Mouse (Mus musculus) forelimb bud, embryonic 11.5 days (tissue): ENCODE measurements around the gene Sh3rf1.
"Not testable (repeated sequence)": the region's sequence is repeated elsewhere in the genome, so short reads cannot be mapped to it uniquely, and the experiment has no call there.

Experiments used
- DNase-seq: peaks from one replicate; pipeline ENCODE4 v3.0.0-alpha.2; 2012; ENCODE audit warnings: low read depth, low spot score

The Sh3rf1 gene

DNA sequence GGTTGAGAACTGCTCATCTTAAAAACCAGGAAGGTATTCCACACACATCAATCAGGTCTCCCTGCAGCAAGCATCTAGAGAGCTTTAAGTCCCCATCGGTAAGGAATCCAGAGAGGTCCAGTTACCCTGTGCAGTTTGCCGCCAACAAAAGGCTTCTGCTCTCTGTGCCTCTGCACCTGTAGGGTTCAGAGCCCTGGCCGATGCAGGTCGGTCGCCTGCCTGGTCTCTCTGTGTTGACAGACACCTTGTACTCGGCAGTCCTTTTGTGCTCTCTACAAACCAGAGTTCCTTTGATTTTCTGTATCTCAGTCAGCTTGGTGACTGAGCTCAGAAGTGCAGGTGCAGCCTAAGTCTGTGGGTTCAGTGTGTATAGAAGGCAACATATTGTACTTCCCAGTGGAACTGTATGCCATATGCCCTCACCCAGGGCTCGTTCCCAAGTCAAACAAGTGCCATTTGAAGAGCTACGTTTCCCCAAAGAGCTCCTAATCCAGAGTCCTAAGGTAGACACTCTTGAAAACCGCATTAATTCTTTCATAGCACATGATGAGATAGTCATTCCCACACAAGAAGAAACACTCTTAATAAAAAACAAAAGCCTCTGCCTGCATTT is 138.7 kb downstream of the Sh3rf1 start:
- no peak for DNase-seq

DNA sequence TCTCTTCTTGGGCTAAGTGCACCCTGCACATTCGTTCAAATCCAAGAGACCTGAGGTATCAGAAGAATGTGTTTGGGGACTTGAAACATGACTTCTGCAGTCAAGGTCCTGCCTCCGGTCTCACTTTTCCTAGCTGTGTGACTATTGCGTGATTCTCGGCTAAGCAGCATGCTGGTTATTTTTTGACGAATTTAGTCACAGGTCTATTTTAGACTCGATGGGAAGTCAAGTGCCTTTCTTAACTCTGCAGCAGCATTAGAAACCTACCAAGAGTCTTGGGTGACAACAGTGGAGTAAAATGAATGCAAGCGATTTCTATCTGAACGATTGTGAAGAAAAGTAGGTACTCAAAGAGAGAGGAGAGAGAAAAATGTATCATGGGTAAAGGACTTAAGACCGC is 149.6 kb downstream of the Sh3rf1 start:
- no peak for DNase-seq

DNA sequence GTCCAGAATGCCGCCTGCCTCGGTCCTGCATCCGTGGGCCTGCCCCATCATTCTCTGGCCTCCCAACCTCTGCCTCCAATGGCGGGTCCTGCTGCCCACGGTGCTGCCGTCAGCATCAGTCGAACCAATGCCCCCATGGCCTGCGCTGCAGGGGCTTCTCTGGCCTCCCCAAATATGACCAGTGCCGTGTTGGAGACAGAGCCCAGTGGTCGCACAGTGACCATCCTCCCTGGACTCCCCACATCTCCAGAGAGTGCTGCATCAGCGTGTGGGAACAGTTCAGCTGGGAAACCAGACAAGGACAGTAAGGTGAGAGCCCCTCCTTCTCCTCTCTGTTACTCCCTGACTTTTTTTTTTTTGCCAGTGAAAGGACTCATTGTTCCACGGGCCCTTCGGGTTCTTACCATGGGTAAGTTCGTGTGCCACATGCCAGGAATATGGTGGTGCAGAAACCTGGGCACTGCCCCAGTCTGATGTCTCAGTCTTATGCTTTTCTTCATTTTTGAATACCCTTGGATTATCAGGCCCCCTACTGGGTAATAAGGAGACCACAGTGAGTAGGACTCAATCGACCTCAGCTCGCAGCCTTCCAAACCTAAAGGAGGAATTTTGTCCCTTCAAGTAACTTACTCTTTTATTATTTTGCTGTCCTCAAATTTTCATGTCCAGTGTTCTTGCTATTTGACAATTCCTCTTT is 150.5 kb downstream of the Sh3rf1 start:
- DNase-seq: no peak

DNA sequence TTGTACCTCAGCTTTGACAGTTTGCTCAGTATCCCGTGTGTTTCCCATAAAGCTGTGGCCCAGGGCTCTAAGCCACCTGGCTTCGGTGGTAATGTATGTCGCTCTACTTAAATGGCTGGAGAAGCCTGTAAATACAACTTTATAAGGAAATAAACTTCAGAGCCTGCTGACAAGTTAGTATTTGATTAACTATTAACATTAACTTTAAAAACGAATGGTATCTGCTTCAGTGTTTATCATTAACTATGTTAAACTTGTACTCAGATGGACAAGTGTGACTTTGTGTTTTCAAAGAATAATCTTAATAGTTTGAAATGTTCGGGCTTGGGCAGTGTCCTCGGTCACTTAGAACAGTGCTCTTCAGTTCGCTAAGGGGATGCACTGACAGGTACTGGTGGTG is 151.5 kb downstream of the Sh3rf1 start:
- no peak for DNase-seq

DNA sequence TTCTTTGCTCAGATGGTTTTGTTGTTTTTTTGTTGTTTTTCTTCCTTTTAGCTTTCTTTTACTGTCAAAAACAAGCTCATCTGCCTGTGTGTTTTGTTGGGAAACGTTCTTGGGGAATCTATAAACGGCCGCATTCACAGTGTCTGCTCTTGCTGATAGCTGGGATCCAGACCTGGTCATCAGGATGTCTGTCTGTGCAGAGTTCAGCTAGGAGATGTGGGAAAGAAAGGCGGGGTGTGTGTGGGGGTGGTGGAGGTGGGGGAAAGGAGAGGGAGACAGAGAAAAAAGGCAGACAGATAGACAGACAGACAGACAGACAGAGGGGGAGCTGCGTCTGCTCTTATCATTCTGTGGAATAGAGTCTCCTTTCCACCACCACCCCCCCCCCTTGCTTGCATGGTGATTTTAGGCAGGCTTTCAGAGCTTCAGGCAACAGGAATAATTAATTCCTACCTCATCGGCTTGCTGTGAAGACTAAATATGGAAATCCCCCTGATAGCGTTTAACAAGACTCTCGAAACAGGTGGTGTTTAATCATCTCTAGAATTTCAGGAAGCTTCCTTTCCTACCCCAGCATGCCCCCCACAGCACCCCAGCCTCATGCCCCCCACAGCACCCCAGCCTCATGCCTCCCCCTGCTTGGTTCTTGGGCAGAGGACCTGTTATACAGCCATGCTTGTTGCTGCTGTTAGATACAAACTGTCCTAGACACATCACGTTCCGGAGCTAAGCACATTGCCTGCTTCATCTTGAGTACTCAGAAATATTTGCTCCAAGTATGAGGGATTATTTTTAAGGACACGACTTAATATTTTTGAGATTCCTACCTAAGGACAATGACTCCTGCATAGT is 155.4 kb downstream of the Sh3rf1 start:
- DNase-seq: no peak

DNA sequence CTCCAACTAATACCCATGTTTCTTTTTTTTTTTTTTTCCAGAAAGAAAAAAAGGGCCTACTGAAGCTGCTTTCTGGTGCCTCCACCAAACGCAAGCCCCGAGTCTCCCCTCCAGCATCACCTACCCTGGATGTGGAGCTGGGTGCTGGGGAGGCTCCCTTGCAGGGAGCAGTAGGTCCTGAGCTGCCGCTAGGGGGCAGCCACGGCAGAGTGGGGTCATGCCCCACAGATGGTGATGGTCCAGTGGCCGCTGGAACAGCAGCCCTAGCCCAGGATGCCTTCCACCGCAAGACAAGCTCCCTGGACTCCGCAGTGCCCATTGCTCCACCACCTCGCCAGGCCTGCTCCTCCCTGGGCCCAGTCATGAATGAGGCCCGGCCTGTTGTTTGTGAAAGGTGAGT is 160.9 kb downstream of the Sh3rf1 start:
- DNase-seq: no peak

DNA sequence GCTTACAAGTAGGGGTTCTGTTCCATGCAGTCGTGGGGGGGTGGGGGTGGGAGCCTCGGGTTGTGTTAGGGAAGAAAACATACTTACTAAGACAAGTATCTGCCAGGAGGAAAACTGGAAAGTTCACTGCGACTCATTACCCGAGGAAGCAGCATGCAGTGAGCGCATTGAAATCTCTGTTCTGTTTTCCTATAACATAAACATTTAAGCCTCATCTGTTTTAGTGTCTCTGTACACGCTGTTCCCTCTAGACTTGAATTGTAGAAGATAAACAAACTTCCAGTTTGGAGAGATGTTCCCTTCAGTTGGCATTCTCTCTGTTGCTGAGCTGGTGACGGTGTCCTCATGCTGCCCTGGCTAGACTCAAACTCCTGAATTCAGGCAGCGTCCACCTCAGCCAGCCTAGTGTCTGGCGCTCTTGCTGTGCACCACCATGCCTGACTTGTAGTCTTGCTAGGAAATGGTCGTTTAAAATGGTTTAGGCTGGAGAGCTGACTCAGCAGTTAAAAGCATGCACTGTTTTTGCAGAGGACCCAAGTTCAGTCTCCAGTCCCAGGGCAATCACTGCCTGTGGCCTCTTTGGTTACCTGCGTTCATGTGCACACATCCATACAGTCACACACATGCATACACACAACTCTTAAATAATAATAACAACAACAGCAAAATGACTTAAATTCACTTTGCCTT is 162.0 kb downstream of the Sh3rf1 start:
- no peak for DNase-seq

DNA sequence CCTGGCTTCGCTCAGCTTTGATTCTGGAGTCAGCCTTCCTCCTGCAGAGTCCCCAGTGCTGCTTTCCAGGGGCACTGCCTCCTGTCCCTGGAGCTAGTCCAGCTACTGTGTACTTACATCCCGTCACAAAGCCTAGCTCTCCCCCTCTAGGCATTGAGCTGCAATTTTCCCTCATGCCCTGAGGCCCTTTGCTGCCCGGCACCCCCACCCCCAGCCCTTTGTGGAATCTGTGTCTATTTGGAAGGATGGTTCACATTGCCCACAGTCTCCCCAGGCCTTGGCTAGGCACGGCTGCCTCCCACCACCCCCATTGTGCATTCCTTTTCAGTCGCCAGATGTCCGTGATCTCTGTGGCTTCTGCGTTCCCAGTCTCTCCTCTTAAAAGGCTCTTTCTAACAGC is 163.0 kb downstream of the Sh3rf1 start:
- no peak for DNase-seq

DNA sequence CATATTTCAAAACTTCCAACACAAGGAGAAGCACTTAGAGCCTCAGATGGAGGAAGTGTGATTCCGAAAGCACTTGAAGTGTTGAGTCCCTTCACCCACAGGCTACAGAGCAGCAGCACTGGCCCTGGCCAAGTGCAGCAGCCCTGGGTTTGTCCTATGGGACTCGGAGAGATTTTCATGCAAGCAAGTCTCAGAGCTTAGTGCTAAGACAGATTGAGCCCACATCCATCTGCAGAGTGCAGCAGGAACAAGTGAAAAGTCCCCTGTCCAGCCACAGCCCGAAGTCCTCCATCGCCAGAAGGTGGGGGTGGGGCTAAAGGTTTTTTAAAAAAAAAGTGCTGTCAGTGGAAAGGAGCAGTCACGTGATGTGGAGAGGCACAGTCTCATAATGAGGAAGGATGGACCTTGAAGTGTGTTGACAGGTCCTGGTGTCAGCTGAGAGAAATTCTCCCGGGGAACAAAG is 163.9 kb downstream of the Sh3rf1 start:
- no peak for DNase-seq

DNA sequence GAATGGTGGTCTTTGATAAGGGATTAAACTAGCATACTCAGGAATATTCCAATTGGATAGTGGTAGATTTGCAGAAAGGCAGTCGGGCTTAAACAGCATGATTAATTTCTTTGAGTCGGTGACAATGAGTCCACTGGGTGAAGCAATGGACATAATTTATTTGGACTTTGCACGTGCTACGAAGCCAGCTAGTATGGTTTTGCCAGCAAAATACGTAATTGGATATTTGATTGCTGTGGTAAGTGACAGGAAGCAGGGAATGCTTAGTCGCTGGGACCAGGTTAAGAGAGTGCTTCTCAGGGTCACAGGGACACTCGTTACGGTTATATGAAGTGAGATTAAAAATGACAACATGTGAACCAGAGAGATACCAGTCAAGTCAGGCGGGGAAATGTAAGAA is 164.7 kb downstream of the Sh3rf1 start:
- no peak for DNase-seq

DNA sequence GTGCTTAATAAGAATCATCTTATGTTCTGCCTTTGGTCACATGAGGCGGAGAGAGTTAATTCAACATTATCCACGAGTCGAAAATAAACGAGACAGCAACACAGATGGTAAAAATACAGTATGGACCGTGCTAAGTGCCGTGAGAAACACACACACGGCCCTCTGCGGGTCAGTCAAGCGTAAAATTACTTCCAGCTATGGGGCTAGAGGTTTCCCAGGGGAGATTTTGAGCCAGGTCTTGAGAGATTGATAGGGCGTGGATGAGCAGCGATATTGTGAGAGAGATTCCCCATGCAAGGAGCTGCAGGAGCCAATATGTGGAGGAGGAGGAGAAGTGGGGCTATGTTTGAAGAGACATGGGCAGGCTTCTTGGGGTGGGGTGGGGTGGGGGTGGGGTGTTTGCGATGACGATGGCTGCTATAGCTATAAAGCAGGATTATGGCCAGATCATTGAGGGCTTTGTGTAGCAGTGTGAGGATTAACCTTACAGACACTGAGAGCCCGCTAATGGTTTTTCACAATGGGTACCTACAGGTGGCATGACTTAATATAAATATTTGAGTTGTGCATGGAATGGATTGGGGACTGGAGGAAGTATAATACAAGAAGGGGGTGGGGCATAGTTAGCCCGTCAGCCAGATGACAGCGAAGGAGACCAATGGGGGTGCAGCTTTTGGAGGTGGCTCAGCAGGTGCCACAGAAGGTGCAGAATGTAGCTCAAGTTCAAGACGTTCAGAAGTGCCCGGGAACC is 166.8 kb downstream of the Sh3rf1 start:
- no peak for DNase-seq

DNA sequence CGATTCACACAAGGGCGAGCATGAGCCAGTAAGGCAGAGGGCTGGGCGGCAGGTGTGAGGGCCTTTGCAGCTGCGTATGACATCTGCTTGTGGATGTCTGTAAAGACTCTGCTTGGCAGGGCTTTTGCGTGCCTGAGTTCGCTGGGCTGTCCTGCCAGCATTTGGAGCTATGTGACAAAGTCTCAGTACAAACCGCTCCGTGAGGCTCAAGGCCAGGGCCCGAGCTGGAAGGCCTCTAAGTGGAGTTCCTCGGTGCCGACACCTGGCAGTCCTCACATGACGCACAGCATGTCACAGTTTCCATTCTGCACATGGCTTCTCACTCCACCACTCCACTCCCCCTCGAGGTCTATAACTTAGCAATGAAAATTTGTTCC is 167.4 kb downstream of the Sh3rf1 start:
- DNase-seq: no peak

DNA sequence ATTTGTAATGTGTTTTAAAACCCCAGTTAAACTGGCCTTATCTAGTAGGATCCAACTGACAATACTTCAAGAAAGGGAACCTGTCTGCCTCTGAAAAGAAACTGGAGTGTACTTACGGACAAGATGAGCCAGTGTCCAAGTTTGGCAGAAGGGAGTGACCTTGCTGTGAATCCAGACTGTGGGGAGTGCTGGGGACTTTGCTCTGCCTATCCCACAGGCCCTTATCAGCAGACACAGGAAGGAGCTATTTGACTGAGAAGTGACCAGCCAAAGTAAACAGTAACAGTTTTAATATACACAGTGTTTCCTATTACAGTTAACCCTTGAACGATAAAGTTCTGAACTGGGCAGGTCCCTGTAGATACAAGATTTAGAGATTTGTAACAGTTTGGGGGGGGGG is 173.5 kb downstream of the Sh3rf1 start:
- no peak for DNase-seq

DNA sequence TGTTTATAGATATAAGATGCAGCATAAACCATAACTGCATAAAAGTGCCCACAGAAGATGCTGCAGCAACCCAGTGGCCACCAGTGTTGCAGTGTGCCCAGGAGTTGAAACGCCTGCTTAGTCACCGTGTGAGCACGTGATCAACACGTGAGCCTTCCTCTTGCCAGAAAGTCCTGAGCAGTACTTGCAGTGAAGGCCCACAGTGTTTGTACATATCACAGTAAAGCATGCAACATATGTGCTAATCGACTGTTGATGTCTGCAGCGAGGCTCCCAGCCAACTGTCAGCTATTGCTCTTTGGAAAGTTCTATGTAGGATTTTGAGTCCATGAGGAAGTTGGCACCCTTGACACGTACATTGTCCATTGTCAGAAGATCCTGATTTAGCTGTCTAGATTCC is 174.1 kb downstream of the Sh3rf1 start:
- DNase-seq: no peak

DNA sequence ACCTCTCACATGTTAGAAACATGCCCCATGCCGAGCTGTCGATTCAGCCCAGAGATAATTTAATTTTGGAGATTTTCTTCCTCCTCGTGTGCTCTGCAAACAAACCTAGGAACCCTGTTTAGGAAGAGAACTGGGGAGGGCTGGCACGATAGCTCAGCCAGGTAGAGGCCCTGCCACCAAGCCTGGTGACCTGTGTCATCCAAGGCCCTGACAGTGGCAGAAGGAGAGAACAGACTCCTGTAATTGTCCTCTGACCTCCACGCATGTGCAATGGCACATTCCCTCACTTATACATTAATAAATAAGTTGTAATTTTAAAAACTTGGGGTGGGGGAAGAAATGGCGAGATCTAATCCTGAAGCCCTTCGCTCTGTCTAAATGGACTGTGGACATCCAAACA is 179.2 kb downstream of the Sh3rf1 start:
- no peak for DNase-seq

DNA sequence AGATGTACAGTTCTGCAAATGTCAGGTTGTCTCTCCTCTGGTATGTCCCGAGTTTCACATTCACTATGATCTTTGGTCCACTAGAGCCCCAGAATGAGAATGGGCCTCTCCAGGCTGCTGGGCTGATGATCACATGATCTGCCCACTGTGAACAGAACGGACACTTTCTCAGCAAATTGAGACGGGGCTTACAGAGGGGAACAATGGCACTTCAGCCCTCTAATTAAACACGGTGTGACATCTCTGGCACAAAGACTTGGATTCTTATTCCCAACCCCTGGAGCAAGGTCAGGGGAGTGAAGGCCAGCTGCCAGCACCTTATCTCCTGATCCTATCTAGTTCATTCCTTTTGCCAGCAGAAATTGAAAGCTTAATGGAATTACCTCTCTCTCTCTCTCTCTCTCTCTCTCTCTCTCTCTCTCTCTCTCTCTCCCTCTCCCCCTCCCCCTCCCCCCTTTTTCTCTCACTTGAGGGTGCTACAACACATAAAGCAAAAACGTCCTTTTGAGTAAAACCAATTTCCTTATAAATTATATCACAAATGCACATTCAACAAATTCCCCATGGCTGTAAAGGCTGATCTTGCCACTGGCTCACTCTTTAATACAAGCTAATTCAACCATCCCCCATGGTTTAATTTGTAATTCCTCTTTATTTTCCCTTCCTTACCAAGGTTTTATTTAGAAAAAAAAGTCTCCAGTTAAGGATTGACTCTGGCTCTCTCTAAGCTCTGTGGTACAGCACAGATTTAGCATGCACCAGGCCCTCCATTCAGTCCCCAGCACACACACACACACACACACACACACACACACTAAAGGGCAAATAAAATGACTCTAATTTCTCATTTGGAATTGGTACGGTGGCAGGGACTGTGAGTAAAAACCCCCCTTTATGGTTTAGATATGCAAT is 179.8 kb downstream of the Sh3rf1 start:
- DNase-seq: no peak

DNA sequence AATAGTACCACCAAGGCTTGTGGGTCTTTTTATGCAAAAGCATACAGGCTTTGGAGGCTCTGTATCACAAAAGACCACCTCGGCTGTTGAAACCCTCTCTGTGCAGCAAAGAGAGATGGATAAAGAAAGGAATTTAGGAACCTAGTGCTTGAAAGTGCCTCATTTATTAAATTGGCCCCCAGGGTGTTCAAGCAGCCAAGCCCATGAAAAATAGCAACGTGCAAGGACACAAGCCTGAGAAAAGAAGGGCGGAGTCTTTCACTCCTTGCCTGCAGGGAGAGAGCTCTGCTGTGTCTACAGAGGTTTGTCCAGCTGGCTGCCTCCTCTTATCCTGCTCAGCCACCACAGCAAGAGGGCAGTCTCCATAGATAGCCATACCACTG is 180.5 kb downstream of the Sh3rf1 start:
- no peak for DNase-seq

DNA sequence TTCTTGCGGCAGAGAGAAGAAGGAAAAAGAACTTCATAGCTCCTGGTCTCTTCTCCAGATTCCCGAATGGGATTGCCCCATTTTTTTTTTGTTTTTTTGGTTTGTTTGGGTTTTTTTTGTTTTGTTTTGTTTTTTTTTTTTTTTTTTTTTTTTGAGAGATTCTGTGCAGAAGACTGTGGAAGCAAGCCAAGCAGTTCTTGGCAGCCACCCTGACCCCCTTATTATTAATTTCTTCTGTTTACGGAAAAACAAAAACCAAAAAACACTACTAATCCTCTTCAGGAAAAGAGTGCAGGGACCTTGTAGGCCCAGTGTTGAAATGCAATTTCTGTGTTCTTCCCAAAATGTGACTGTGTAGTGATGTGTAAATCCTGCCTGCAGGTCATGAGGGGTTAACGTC is 185.4 kb downstream of the Sh3rf1 start:
- no peak for DNase-seq

DNA sequence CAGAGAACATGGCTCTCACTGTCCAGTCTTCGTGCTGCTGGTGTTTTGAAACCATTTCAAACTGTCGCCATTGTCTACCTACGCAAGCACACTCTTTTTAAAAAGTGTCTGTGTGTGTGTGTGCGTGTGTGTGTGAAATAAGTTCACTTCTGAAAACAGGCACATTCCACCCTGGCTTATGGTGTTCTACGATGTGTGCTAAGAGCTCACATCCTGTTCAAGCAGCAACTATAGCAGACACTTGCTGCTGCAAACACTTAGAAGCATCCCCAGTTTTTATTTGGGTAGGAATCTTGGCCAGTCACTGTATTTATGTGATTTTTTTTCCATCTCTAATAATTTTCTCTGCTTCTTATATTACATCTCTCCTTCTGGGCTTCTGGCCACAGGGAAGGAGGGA is 186.0 kb downstream of the Sh3rf1 start:
- DNase-seq: not testable (repeated sequence)

DNA sequence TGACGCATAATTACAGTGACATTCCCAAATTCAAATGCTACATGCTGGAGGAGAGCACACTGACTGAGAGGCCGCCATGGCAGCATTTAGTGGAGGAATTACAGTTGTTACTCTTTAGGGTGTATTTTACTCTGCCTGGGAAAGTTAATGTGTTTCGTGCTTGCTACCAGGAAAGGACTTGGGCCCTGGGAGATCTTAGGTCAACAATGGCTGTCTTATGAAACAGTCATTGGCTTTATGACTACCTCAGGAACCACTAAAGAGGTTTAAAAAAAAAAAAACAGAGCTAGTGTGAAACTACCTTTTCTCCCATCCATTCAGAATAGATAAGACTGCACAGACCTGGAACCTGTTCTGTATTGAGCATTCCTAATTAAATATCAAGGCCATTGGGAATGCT is 195.8 kb downstream of the Sh3rf1 start:
- DNase-seq: no peak
